Mouse (Mus musculus) forebrain, embryonic 10.5 days (tissue): ENCODE results near the gene Jarid2. TPM values are rescaled to one million over a fixed set of nuclear protein-coding genes. Genes with fewer than 3 reads are reported as not detected.

ENCODE experiments used
- DNase-seq: peaks from one replicate; pipeline ENCODE4 v3.0.0-alpha.2; 2017; ENCODE audit warnings: low spot score; ENCODE audit errors: extremely low spot score
- H3K27ac ChIP-seq: fragments of 300-500 bp; sonication (generic); 2 replicates; pipeline ENCODE4 v1.5.1; 2016; ENCODE audit warnings: mild to moderate bottlenecking
- H3K27me3 ChIP-seq: fragments of 300-500 bp; sonication (generic); 2 replicates; pipeline ENCODE4 v1.6.1; 2016; ENCODE audit warnings: mild to moderate bottlenecking; ENCODE audit not compliant: poor library complexity, severe bottlenecking
- H3K36me3 ChIP-seq: fragments of 300-500 bp; sonication (generic); replicated peaks from 2 replicates; pipeline ENCODE4 v1.6.1; 2016; ENCODE audit warnings: mild to moderate bottlenecking, moderate library complexity
- H3K4me1 ChIP-seq: fragments of 300-500 bp; sonication (generic); 2 replicates; pipeline ENCODE4 v1.6.1; 2016
- H3K4me3 ChIP-seq: fragments of 300-500 bp; sonication (generic); 2 replicates; pipeline ENCODE4 v1.5.1; 2016; ENCODE audit warnings: mild to moderate bottlenecking, moderate library complexity
- H3K9me3 ChIP-seq: fragments of 300-500 bp; sonication (generic); 2 replicates; pipeline ENCODE4 v1.6.1; 2016; ENCODE audit warnings: mild to moderate bottlenecking, moderate library complexity
- WGBS: fragments of 180-500 bp; shearing (Covaris S2); methylation state at CpG from one replicate; pipeline ENCODE4 v1.1.7; 2016; 5-methylcytosine and 5-hydroxymethylcytosine counted together
- polyA plus RNA-seq: library from polyadenylated mRNA; unstranded; fragments of >200 nt; fragmentation: Nextera tagmentation; extraction: Ambion mirVana; gene quantifications from 2 replicates; pipeline ENCODE4 v1.2.1, GENCODE M21; 2016

Gene Jarid2
- polyA plus RNA-seq, 1 experiment from 2014 or later: 65.0 TPM

DNA sequence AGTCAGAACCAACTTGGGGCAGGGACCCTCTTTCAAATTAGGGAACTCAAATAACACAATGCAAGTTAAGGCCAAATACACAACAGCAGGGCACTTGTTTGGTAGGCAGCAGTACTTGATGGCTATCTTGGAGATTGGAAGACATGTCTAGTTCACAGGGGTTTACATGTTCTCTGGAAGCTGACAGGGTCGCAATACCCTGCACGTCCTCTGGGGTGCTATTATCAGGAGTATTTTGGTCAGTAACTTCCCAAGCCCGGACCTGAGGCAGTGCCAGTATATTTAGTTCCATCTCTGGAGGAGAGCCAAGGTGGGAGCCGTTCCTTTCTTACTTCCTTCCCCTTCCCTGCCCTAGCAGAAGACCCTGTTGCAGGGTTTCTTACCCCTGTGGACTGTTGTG, 186.7 kb downstream of the Jarid2 start:
- 81% methylated on average over 4 of the region's 4 CpGs for WGBS
- Histone ChIP-seq H3K4me3 (no peak overlapping the region), H3K36me3 (peaks cover 100% of the 10 kb centered on the region), H3K4me1 (no peaks in the 10 kb centered on the region), H3K27ac (no peak overlapping the region), H3K27me3 (no peaks in the 10 kb centered on the region), H3K9me3 (no peaks in the 10 kb centered on the region)
- DNase-seq: peak; percentile 28

DNA sequence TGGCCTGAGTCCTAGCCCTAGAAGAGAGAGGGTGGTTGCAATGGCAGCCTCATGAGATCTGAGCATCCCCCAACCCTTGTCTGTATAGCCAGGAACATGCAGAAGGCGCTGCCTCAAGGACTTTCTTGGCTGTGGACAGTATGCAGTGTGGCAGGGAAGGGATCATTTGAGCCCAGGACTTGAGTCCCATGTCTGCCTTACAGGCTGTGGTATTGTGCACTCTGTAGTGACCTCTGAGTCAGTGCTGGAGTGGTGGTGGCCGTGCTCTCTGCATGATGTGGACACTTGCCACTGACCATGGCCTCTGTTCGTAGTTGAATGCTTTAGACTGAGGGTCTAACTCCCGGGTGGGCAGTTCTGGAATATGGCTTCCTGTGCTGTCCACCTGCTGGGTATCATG, 187.9 kb downstream of the Jarid2 start:
- no peak overlapping the region for H3K4me3 ChIP-seq
- no peak overlapping the region for H3K27ac ChIP-seq
- DNase-seq: no peak
- H3K9me3 ChIP-seq: no peaks in the 10 kb centered on the region
- H3K4me1 ChIP-seq: no peaks in the 10 kb centered on the region
- 92% methylated on average over 4 of the region's 4 CpGs for WGBS
- peaks cover 100% of the 10 kb centered on the region for H3K36me3 ChIP-seq
- H3K27me3 ChIP-seq: no peaks in the 10 kb centered on the region

- Histone ChIP-seq H3K27ac (0 out of 2 replicates have a peak overlapping the region, but pooled peaks have one; percentile 3), H3K4me3 (no peak overlapping the region), H3K9me3 (no peaks in the 10 kb centered on the region), H3K4me1 (no peaks in the 10 kb centered on the region), H3K36me3 (peaks cover 99% of the 10 kb centered on the region), H3K27me3 (no peaks in the 10 kb centered on the region)
- DNase-seq: no peak
- 97% methylated on average over 2 of the region's 2 CpGs for WGBS
Measured at GRCm38 (mm10) chr13:44918269-44918668, 189.0 kb downstream of the Jarid2 start.

DNA sequence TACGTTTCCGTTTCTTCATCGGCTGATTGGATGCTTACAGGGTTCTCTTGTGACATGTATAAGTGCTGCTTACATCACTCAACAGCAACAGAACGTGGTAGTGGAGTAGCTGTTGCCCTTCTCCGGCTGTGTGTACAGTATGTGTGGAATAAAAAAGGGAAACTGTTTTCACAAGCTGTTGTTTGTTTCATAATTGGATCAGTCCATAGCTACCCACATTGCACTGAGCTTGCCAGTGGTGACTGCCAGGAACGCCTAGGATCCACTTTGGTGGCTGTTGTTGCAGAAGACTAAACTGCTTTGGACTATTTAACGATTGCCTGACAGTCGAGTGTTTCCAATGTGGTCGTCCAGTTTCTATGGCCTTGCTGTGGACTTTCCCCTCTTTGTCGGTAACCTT, 191.8 kb downstream of the Jarid2 start:
- WGBS: 92% methylated on average over 10 of the region's 10 CpGs
- no peak for DNase-seq
- H3K36me3 ChIP-seq: peaks cover 99% of the 10 kb centered on the region

GRCm38 (mm10) chr13:44921721-44922120, 192.4 kb downstream of the Jarid2 start:
- WGBS: 95% methylated on average over 5 of the region's 5 CpGs
- DNase-seq: no peak
- no peak overlapping the region for H3K27ac ChIP-seq
- H3K4me1 ChIP-seq: no peaks in the 10 kb centered on the region
- peaks cover 99% of the 10 kb centered on the region for H3K36me3 ChIP-seq
- H3K27me3 ChIP-seq: no peaks in the 10 kb centered on the region
- H3K4me3 ChIP-seq: no peak overlapping the region
- no peaks in the 10 kb centered on the region for H3K9me3 ChIP-seq

More for the DNA sequence above, 191.8 kb downstream of the Jarid2 start:
- Histone ChIP-seq H3K4me3 (no peak overlapping the region), H3K27me3 (no peaks in the 10 kb centered on the region), H3K4me1 (no peaks in the 10 kb centered on the region), H3K27ac (no peak overlapping the region), H3K9me3 (no peaks in the 10 kb centered on the region)

- no peak for DNase-seq
- Histone ChIP-seq H3K27ac (no peak overlapping the region), H3K4me3 (no peak overlapping the region), H3K27me3 (no peaks in the 10 kb centered on the region), H3K9me3 (no peaks in the 10 kb centered on the region), H3K36me3 (peaks cover 93% of the 10 kb centered on the region), H3K4me1 (no peaks in the 10 kb centered on the region)
- WGBS: 94% methylated on average over 3 of the region's 3 CpGs
Measured at GRCm38 (mm10) chr13:44924042-44924441, 194.8 kb downstream of the Jarid2 start.

DNA sequence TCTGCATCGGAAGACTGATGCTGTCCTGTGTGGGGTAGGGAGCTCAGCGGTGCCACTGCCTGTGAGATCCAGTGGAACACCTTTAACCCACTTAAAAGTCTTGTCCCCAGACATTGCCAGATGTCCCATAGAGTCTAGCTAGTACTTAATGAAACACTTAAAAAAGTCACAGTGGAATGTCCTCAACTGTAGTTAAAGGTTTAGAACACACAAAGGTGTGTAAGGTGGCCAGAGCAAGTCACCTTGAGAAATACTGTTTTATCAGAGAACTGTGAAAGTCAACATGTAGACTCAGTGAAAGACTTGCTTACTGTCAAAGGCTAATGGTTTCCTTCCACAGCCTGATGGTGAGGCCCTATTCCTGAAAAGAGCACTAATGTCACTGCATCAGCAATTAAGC, 195.9 kb downstream of the Jarid2 start:
- Histone ChIP-seq H3K27ac (no peak overlapping the region), H3K4me3 (no peak overlapping the region), H3K36me3 (peaks cover 89% of the 10 kb centered on the region), H3K4me1 (no peaks in the 10 kb centered on the region), H3K9me3 (no peaks in the 10 kb centered on the region), H3K27me3 (no peaks in the 10 kb centered on the region)
- no peak for DNase-seq
- WGBS: 96% methylated on average over 2 of the region's 2 CpGs

DNA sequence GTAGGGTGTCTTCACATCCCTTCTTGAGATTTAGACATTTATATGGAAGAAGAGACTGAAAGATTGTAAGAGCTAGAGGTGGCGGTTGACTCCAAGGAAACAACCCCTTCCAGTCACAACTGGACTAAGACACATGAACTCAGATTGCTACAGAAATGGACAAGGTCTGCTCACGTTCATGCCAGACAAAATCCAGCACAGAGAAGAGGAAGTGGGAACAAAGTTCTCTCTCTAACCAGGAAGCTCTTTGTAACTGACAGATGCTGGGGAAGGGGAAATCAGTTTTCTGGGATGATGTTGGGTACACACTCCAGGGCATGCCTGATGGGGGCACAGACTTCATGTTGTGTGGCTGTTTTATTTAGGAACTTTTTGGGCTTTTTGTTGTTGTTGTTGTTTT, 197.0 kb downstream of the Jarid2 start:
- 81% methylated on average over 2 of the region's 2 CpGs for WGBS
- H3K27me3 ChIP-seq: no peaks in the 10 kb centered on the region
- DNase-seq: no peak
- no peak overlapping the region for H3K27ac ChIP-seq
- no peaks in the 10 kb centered on the region for H3K4me1 ChIP-seq
- H3K36me3 ChIP-seq: peaks cover 88% of the 10 kb centered on the region
- H3K4me3 ChIP-seq: no peak overlapping the region
- H3K9me3 ChIP-seq: no peaks in the 10 kb centered on the region

DNA sequence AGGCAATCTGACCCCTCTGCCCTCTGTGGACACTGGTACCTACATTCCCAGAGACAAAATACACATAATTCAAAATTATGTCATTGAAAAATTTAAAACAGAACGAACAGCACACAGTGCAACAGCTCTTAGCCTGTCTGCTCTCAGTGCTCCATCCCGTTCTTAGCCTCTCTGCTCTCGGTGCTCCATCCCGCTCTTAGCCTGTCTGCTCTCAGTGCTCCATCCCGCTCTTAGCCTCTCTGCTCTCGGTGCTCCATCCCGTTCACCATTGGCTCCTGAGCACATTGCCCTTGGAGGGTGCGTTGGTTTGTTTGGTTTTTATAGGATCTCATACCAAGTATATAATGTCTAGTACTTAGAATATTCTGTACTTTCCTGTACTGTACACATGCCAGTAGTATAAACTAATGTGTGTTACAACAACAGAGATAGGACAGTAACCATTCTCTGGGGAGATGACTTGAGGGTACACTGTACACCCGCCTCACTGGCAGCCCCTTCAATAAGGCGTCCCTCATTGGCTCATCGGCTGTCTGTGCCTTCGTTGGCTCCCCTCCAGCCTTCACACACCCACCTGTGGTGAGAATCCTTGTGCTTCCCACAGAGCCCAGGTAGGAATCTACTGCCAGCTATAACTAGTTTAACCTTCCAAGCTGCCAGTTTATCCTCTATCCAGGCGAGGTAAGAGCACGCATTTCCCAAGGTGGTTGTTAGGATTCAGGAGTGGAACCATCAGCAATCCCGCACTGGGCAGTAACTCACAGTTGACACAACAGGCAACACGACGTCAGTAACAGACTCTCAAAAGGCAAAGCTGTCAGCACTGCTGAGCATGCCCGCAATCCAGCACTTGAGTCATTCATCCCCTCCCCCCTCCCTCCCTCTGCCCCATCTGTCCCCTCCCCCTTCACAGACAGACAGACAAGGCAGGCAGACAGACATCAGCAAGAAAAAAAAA, 203.3 kb downstream of the Jarid2 start:
- no peak overlapping the region for H3K27ac ChIP-seq
- no peak for DNase-seq
- no peaks in the 10 kb centered on the region for H3K27me3 ChIP-seq
- no peak overlapping the region for H3K4me3 ChIP-seq
- WGBS: 81% methylated on average over 18 of the region's 18 CpGs
- peaks cover 32% of the 10 kb centered on the region for H3K36me3 ChIP-seq
- H3K4me1 ChIP-seq: peaks cover 22% of the 10 kb centered on the region
- no peaks in the 10 kb centered on the region for H3K9me3 ChIP-seq

- Histone ChIP-seq H3K9me3 (no peaks in the 10 kb centered on the region), H3K4me3 (no peak overlapping the region), H3K27ac (no peak overlapping the region), H3K27me3 (no peaks in the 10 kb centered on the region), H3K4me1 (peaks cover 22% of the 10 kb centered on the region), H3K36me3 (peaks cover 26% of the 10 kb centered on the region)
- 73% methylated on average over 7 of the region's 7 CpGs for WGBS
- no peak for DNase-seq
Measured at GRCm38 (mm10) chr13:44933575-44933974, 204.3 kb downstream of the Jarid2 start.

DNA sequence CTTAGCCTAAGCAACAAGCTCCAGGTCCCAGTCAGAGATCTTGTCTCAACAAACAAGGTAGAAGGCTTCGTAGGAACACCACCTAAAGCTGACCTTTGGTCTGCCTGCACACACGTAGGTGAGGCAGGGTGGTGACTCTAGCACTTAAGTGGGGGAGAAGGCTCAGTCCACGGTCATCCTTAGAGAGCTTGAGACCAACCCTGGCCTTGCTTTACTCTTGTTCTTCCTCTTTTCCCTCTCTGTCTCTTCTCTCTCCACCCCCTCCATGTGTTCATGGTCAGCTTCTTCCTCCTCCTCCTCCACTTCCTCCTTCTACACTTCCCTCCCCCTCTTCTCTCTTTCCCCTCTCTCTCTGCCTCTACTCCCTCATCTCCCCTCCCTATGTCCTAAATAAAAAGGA, 208.4 kb downstream of the Jarid2 start:
- no peak overlapping the region for H3K27ac ChIP-seq
- H3K4me1 ChIP-seq: peaks cover 26% of the 10 kb centered on the region
- H3K36me3 ChIP-seq: peaks cover 4% of the 10 kb centered on the region
- WGBS: 91% methylated on average over 3 of the region's 3 CpGs
- H3K4me3 ChIP-seq: no peak overlapping the region
- no peaks in the 10 kb centered on the region for H3K27me3 ChIP-seq
- DNase-seq: no peak
- no peaks in the 10 kb centered on the region for H3K9me3 ChIP-seq

DNA sequence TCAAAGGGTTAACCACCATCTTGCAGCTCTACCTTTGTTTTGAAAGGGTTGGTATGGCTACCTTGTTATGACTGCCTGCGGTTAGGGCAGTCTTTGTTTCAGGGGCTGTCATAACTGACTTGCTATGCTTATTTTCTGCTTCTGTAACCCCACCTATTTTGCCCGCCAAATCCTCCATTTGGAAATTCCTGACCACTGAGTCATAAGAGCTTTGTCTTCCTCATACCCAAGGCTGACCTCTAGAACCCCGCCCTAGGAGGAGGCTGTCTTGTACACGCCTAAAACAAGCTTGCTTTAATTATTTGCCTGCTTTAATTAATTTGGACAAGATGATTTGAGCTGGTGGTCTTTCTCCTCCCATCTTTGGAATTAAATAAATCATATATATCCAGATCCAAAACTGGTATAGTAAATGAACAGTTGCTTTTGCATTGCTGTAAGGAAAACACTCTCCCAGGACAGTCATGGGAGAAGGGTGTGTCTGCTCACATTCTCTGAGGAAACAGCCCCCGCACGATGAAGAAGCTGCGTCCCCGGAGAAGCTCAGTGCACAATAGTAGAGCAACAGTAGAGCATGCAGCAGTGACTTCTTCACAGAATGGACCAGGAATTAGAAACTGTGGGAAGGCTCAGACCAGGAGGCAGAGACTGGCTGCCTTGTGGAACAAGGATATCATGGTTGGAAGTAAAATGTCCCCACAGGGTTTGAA, 210.2 kb downstream of the Jarid2 start:
- no peak for DNase-seq
- Histone ChIP-seq H3K9me3 (no peaks in the 10 kb centered on the region), H3K4me3 (no peak overlapping the region), H3K4me1 (peaks cover 8% of the 10 kb centered on the region; the same call in 1 of the 2 replicates), H3K27me3 (no peaks in the 10 kb centered on the region), H3K27ac (no peak overlapping the region), H3K36me3 (peaks cover 15% of the 10 kb centered on the region)
- 80% methylated on average over 8 of the region's 8 CpGs for WGBS

DNA sequence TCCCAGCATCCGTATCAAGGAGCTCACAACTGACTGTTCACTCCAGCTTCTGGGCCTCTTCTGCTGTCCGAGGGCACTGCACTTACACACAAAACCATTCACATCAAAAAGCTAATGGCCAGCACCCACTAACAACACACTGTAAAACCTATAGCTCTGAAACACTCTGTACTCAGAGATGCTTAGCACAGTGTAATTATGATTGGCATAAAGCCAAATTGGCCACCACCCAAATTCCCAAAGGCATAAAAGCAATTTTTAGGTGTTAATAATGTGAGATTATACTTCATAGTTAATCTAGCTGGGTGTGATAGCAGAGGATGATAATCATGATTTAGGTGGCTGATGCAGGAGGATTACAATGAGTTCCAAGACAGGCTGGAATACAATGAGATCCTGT, 214.3 kb downstream of the Jarid2 start:
- no peak overlapping the region for H3K27ac ChIP-seq
- no peak overlapping the region for H3K4me3 ChIP-seq
- no peak for DNase-seq
- WGBS: 90% methylated on average over 2 of the region's 2 CpGs
- H3K27me3 ChIP-seq: no peaks in the 10 kb centered on the region
- H3K36me3 ChIP-seq: peaks cover 12% of the 10 kb centered on the region
- peaks cover 33% of the 10 kb centered on the region for H3K4me1 ChIP-seq
- no peaks in the 10 kb centered on the region for H3K9me3 ChIP-seq
